ENCODE assay signal across 8 mouse cellular contexts in genomic region chr5:67532351-67532750, GRCm38 (mm10).
A peak's percentile ranks its signal among the peaks of the same experiment; 100 is the strongest.
DNase-seq lines count a peak whose midpoint lies in the region; ATAC-seq and TF ChIP-seq lines count a peak whose summit lies in the region.

No protein-coding gene starts in this region.

- H3K27ac ChIP-seq in hindbrain, embryonic 11.5 days (ENCODE audit: low read depth, low read length), result no peak overlapping the region

- H3K9me3 ChIP-seq in hindbrain, embryonic 11.5 days (ENCODE audit: control insufficient read depth, low read length), result no peaks in the 10 kb centered on the region

- in situ Hi-C loops in Patski (cut with MboI; ENCODE audit: low pct_unique_long_range_greater_than_20kb), result loop anchor here (5.0 to 25.0 kb wide), 3 partner anchors 195 to 1980 kb away; no protein-coding TSS in a partner anchor

- H3K4me3 ChIP-seq in hindbrain, embryonic 11.5 days (ENCODE audit: low read depth, low read length), result no peak overlapping the region

- H3K9ac ChIP-seq in hindbrain, embryonic 11.5 days (ENCODE audit: low read depth, low read length), result no peak overlapping the region

- H3K4me2 ChIP-seq in hindbrain, embryonic 11.5 days (replicated peaks; ENCODE audit: low read depth, low read length), result peak overlapping the region; percentile 17; the same call in 1 of the 2 replicates

- no peaks in the 10 kb centered on the region for H3K36me3 ChIP-seq in hindbrain, embryonic 11.5 days (ENCODE audit: control insufficient read depth, insufficient read depth, low read length)

- peaks cover 9% of the 10 kb centered on the region for H3K27me3 ChIP-seq in Patski
- no peaks in the 10 kb centered on the region for H3K27me3 ChIP-seq in hindbrain, embryonic 11.5 days (ENCODE audit: control insufficient read depth, insufficient read depth, low read length)

- 0 out of 2 replicates have a peak, but pooled peaks cover 3% of the 10 kb centered on the region for H3K4me1 ChIP-seq in hindbrain, embryonic 11.5 days (replicated peaks; ENCODE audit: control insufficient read depth, insufficient read depth, low read length)

- TF ChIP-seq CTCF in Patski (IDR thresholded peaks at IDR 0.05), result peak; percentile 95

- POLR2A ChIA-PET in Patski (lab: Charles Lee), result interaction anchor here (0.7 kb wide), 1 partner anchor 165 kb away, joined by 3 read pairs; no protein-coding TSS in a partner anchor

- DNase-seq in Patski (ENCODE audit: low read depth, low spot score), result peak; percentile 31
- DNase-seq in cerebellum, postnatal 10 days, result peak; percentile 92 to 94
- DNase-seq in frontal cortex, postnatal 10 days (ENCODE audit: low spot score in 2 of 2), result peak; percentile 33 to 77
- peak; percentile 94 for DNase-seq in hindbrain, embryonic 11.5 days (ENCODE audit: low spot score)
- peak; percentile 87 to 88 for DNase-seq in layer of hippocampus, postnatal 10 days (ENCODE audit: low spot score in 2 of 2)
- peak; percentile 83 for DNase-seq in lung, postnatal 10 days
- peak; percentile 74 for DNase-seq in ovary, postnatal 36 days (ENCODE audit: low spot score)
- DNase-seq in thymus, postnatal 14 days, result peak; percentile 74

- 4% methylated on average over 12 of the region's 12 CpGs for WGBS in hindbrain, embryonic 11.5 days

- peak; percentile 83 for ATAC-seq in Patski
- ATAC-seq in hindbrain, embryonic 11.5 days (ENCODE audit: low FRiP score), result peak; percentile 83

- CTCF ChIA-PET in Patski (lab: Charles Lee), result interaction anchor here (0.7 to 1.3 kb wide), 8 partner anchors 10 to 480 kb away, joined by 3 to 9 read pairs (median 4); no protein-coding TSS in a partner anchor

Comparison
In these comparisons a context has a peak if more than half of its experiments do, and no peak if none do; other contexts are left out.
1. DNase-seq: peak in every context shown above with its lines; median percentile 94 in hindbrain, embryonic 11.5 days; 93 in cerebellum, postnatal 10 days; 88 in layer of hippocampus, postnatal 10 days; 83 in lung, postnatal 10 days; 74 in ovary, postnatal 36 days; 74 in thymus, postnatal 14 days; 55 in frontal cortex, postnatal 10 days; 31 in Patski.